Mouse (Mus musculus) R1 (cell line): Measurements from ENCODE around the gene March9.
A peak's percentile ranks its signal among the peaks of the same experiment; 100 is the strongest.

Experiments used
- DNase-seq: peaks from one replicate; pipeline ENCODE4 v3.0.0-alpha.2; 2018; ENCODE audit warnings: low read depth, low spot score

The March9 gene

GRCm38 (mm10) chr10:127059968-127060916 lies at the start of gene March9:
March9 (minus strand) TSS chr10:127060184.
- peak; percentile 89 for DNase-seq

GRCm38 (mm10) chr10:127108262-127108583 lies 48.2 kb upstream of the March9 start:
- no peak for DNase-seq

- DNase-seq, result no peak
These were observed 47.7 kb upstream of the March9 start for GRCm38 (mm10) chr10:127107563-127108261.

GRCm38 (mm10) chr10:127103631-127104030 lies 43.6 kb upstream of the March9 start:
- DNase-seq, result no peak

GRCm38 (mm10) chr10:127101151-127101550 lies 41.2 kb upstream of the March9 start:
- no peak for DNase-seq

GRCm38 (mm10) chr10:127100414-127100813 lies 40.4 kb upstream of the March9 start:
- no peak for DNase-seq

GRCm38 (mm10) chr10:127099868-127100267 lies 39.9 kb upstream of the March9 start:
- no peak for DNase-seq

GRCm38 (mm10) chr10:127099191-127099590 lies 39.2 kb upstream of the March9 start:
- DNase-seq, result no peak

- no peak for DNase-seq
These were observed 38.5 kb upstream of the March9 start for GRCm38 (mm10) chr10:127098514-127098913.

- DNase-seq, result no peak
These were observed 34.4 kb upstream of the March9 start for GRCm38 (mm10) chr10:127094382-127094802.

GRCm38 (mm10) chr10:127092742-127093141 lies 32.8 kb upstream of the March9 start:
- DNase-seq, result no peak

- DNase-seq, result no peak
These were observed 31.8 kb upstream of the March9 start for GRCm38 (mm10) chr10:127091507-127092396.

- peak; percentile 68 for DNase-seq
These were observed 30.8 kb upstream of the March9 start for GRCm38 (mm10) chr10:127090560-127091411.

GRCm38 (mm10) chr10:127085633-127086032 lies 25.6 kb upstream of the March9 start:
- DNase-seq, result no peak

GRCm38 (mm10) chr10:127085052-127085451 lies 25.1 kb upstream of the March9 start:
- no peak for DNase-seq

- DNase-seq, result no peak
These were observed 23.9 kb upstream of the March9 start for GRCm38 (mm10) chr10:127083915-127084306.

- no peak for DNase-seq
These were observed 23.4 kb upstream of the March9 start for GRCm38 (mm10) chr10:127083292-127083914.

- DNase-seq, result no peak
These were observed 22.1 kb upstream of the March9 start for GRCm38 (mm10) chr10:127081996-127082620.

- DNase-seq, result no peak
These were observed 21.2 kb upstream of the March9 start for GRCm38 (mm10) chr10:127080901-127081780.
